Mouse (Mus musculus): ENCODE measurements around the gene Efna5.
A peak's percentile ranks its signal among the peaks of the same experiment; 100 is the strongest.

The Efna5 gene

DNA sequence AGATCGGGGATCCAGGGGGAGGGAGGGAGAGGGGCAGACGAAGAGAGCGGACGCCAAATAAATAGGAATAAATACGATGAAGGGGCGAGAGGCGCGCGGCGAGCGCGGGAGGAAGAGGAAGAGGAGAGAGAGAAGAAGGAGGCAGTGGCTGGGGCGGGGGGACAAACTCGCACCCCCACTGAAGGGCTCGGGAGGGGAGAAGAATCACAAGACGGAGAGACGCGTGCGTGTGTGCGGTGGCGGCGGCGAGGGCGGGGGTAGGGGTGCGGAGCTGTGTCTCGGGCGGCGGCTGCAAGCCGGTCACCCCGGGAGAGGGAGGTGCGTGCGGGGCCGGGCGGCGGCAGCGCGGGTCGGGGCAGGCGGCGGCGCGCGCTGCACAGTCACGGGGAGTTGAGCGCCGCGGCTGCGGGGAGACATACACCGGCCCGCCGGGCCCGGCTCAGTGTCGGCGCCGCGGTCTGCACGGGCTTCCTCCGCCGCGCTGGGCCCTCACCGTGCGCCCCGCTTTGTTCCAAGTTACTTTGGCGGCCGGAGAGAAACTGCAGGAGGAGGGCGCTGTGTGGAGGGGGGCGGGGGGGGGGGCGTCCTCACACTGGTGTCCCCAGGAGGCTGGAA, at the start of gene Efna5:
Efna5 (minus strand) TSS at position 142 of the 615 bp plus-strand sequence.
- peak; percentile 83 for DNase-seq (ENCODE audit: extremely low spot score)

GRCm38 (mm10) chr17:62915304-62915703, 34.2 kb upstream of the Efna5 start:
- no peak for DNase-seq (ENCODE audit: extremely low spot score)

DNA sequence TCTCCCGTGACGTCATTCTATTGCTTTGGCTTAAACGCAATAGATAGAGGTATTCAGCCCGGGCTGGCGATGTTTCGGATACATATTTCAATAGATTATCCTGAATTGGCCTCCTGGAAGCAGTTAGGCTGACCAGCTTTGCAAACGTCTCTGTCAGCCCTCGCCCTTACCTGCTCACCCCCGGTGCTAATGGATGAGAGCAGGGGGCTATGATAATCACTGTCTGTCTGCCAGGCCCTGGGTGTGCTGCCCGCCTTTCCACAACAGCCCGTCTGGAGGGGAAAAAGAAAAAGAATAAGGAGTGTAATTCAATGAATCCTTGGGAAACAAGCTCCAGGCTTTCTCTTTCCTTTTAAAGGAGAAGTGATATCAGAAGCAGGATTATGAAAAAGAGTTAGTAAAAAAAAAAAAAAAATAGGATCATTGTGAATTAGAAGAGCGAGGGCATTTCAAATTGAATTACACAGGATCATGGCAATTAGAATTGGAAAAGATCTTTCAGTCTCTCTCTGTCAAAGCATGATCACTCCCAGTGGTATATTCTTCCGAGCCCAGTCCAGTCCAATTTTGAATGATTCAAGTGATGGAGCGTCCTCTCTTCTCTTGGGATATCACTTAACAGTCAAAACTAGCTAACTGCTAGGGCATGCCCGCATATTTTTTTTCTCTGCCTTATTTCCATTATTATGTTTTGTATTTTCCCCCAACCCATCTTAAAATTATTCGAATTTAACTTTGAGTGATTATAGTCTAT, 24.8 kb upstream of the Efna5 start:
- DNase-seq (ENCODE audit: extremely low spot score), result no peak

DNA sequence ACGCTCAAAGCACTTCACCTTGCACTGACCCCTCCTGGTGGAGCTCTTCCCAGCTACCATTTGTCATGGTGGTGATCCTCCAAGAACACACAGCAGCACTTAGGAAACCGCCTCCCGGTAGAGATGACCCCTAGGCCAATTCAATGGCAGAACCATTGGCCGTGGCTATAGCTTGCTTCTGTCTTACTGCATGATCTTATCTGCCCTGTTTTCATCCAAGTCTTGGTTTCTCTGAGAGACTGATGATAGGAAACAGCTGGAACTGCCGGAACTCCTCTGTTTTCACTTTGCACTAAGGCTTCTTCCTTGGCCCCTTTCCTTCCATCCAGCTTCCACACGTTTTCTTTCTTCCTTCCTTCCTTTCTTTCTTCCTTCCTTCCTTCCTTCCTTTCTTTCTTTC, 17.9 kb upstream of the Efna5 start:
- no peak for DNase-seq (ENCODE audit: extremely low spot score)

DNA sequence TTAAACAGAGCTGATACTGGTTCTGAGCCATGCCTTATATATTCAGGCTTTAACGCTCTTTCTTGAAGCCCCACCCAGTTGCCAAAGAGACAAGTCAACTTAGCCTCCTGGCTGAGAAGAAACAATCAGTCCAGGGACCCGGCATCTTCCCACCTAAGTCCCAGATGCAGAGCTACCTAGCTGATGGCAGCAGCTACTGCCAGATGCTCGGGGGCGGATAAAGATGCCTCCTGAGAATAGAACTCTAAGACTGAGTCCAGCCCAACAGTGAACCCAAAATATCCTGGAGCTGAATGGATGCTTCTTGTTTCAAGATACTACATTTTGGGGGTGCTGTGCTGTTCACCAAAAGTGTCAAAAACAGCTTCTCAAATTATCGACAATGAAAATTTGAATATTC, 8.9 kb upstream of the Efna5 start:
- DNase-seq (ENCODE audit: extremely low spot score), result no peak

DNA sequence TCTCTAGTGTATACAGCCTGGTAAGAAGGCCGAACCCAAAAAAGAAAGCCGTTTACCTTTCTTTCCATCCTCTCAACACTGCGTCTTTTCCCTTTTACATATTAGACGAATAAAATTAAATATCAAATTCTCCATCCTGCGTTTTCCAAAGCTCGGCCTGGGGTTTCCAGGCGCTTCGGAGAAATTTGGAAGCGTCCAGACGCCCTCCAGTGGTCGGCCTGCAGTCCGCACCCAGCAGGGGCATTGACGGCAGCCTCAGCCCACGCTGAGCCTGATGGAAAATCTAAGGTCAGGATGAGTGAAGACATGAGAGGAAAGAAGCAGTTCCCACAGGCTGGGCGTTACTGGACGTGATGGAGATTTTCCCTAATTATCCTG, 3.0 kb upstream of the Efna5 start:
- peak; percentile 85 for DNase-seq (ENCODE audit: extremely low spot score)

- peak; percentile 79 for DNase-seq (ENCODE audit: extremely low spot score)
These were observed 2.5 kb upstream of the Efna5 start for GRCm38 (mm10) chr17:62883476-62884128.

- DNase-seq (ENCODE audit: extremely low spot score), result peak; percentile 93
These were observed 1.8 kb upstream of the Efna5 start for GRCm38 (mm10) chr17:62882726-62883475.

GRCm38 (mm10) chr17:62881791-62882725, 941 bp upstream of the Efna5 start:
- peak; percentile 82 for DNase-seq (ENCODE audit: extremely low spot score)

- peak; percentile 75 for DNase-seq (ENCODE audit: extremely low spot score)
These were observed 574 bp downstream of the Efna5 start for GRCm38 (mm10) chr17:62880311-62881175.

DNA sequence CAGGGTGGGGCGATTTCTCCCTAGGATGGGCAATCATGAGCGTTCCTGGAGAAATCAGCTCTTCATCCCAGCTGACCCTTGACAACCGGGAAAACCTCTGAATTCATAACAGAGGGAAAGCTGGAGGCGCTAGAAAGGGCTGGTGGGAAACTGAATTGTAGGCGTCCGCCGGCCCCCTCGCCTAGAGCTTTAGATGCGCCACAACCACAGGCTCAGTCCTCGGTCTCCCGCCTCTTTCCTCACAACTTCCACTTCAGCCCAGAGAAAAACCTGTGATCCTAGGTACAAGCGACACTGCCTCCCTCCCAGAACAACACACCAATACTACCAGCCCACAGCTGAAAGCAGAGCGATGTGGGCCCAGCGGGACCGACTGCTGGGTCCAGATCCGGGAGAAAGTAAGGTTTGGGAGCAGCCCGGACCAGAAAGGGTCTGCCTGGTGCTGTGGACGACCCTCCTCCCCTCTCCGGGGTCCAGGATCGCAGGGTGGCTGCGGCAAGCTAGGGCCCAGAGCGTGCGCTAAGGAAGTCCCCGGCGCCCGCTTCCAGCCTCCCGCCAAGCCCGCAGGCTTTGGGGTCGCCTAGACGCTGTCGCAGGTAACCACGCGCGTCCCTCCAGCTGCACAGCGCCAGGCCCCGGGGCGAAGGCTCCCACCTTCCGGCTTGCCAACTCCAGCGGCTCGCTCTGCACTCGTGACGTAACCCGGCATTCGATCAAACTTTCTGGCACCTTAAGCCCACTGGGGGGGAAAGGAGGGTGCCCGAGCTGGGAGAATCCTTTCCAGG, 1.4 kb downstream of the Efna5 start:
- DNase-seq (ENCODE audit: extremely low spot score), result peak; percentile 70

DNA sequence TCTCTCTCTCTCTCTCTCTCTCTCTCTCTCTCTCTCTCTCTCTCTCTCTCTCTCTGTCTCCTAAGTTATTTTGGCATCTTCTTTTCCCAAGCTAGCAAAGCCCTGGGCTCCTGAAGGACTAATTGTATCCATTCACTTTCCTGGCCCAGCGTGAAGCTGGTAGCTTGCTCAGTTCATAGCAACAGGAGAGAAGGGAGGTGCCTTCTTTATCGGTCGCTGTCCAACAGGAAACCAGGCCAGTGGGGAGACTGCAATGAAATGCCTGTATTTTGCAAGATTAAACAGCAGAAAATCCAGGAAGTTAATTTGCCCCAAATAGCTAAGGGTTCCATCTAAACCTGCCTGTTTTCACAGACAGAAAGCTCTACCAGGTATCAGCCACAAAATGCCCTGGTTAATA, 5.4 kb downstream of the Efna5 start:
- DNase-seq (ENCODE audit: extremely low spot score), result no peak

DNA sequence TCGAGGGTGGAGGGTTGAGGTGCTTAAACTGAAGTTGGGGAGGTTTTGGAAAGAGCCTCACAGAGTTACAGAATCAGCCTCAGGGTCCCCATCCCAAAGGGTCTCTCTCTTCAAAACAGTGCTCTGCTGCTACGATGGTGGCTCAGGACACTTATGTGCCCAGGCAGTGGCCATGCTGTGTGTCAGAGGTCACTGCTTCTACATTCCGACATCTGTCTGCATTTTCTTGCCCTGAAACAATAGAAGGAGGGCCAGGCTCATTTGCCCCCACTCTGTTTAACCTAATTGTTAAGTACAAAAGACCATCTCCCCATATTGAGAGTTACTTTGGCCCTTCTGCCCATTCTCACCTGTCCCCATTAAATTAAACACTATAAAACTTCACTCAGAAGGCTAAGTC, 9.2 kb downstream of the Efna5 start:
- peak; percentile 52 for DNase-seq (ENCODE audit: extremely low spot score)

GRCm38 (mm10) chr17:62871191-62871590, 9.9 kb downstream of the Efna5 start:
- DNase-seq (ENCODE audit: extremely low spot score), result no peak

- no peak for DNase-seq (ENCODE audit: extremely low spot score)
These were observed 10.7 kb downstream of the Efna5 start for GRCm38 (mm10) chr17:62870446-62870845.

DNA sequence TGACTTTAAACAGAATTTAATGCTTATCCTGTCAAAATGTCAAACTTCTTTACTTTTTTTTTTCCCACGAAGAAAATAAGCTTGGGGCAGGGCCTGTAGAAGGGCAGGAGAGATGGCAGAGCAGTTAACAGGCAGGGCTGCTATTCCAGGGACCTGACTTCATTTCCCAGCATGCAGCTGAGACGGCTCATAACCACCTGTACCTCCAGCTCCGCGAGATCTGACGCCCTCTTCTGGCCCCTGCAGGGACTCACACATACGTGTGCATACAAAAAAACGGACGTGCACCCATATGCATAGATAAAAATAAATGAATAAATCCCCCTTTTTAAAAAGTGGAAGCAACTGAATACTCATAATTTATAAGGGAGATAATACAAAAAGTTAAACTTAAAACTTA, 16.2 kb downstream of the Efna5 start:
- DNase-seq (ENCODE audit: extremely low spot score), result no peak

GRCm38 (mm10) chr17:62863004-62863403, 18.1 kb downstream of the Efna5 start:
- no peak for DNase-seq (ENCODE audit: extremely low spot score)

GRCm38 (mm10) chr17:62862298-62862999, 18.7 kb downstream of the Efna5 start:
- DNase-seq (ENCODE audit: extremely low spot score), result peak; percentile 47

DNA sequence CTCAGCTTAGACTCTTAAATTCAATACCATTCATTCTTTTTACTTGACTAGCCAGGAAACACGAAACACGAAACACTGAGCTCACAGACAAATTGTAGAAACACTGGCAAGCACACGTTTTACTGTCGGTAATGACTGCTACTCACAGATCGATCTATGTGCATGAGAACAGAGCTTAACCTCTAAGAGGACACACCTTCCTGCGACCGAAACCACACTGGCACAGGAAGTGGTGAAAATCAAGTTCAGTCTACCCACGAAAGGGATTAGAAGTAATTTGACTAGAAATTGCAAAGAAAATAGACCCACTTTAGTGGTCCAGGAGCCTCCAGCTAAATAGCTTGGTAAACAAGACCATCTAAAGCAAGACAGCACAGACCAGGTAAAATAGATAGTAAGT, 23.8 kb downstream of the Efna5 start:
- DNase-seq (ENCODE audit: extremely low spot score), result no peak

Measured in embryo, embryonic 9.5 days (tissue).